Mouse (Mus musculus) forebrain, embryonic 11.5 days (tissue): ENCODE results near the gene Pir. TPM values are rescaled to one million over a fixed set of nuclear protein-coding genes. Genes with fewer than 3 reads are reported as not detected.

ENCODE experiments used
- ATAC-seq: fragments of 200-750 bp; cut with Nextera tagmentation; replicated peaks from 2 replicates; pipeline ENCODE4 v1.8.0; 2017; ENCODE audit warnings: moderate TSS enrichment; ENCODE audit not compliant: low FRiP score
- DNase-seq: peaks from one replicate; pipeline ENCODE4 v3.0.0-alpha.2; 2017; ENCODE audit warnings: low spot score
- H3K27ac ChIP-seq: fragments of 300-500 bp; sonication (generic); 2 replicates; pipeline ENCODE4 v1.5.1; 2014; ENCODE audit warnings: low read depth, low read length
- H3K27me3 ChIP-seq: fragments of 300-500 bp; sonication (generic); 2 replicates; pipeline ENCODE4 v1.6.1; 2014; ENCODE audit warnings: mild to moderate bottlenecking, low read length, mixed read lengths; ENCODE audit not compliant: control insufficient read depth, insufficient read depth
- H3K36me3 ChIP-seq: fragments of 300-500 bp; sonication (generic); 2 replicates; pipeline ENCODE4 v1.6.1; 2014; ENCODE audit warnings: mild to moderate bottlenecking, low read length, moderate library complexity, mixed read lengths; ENCODE audit not compliant: control insufficient read depth, insufficient read depth
- H3K4me1 ChIP-seq: fragments of 300-500 bp; sonication (generic); replicated peaks from 2 replicates; pipeline ENCODE4 v1.6.1; 2014; ENCODE audit warnings: low read length, mixed read lengths; ENCODE audit not compliant: control insufficient read depth, insufficient read depth
- H3K4me2 ChIP-seq: fragments of 300-500 bp; sonication (generic); 2 replicates; pipeline ENCODE4 v1.6.1; 2014; ENCODE audit warnings: low read depth, mild to moderate bottlenecking, low read length, moderate library complexity, mixed read lengths; ENCODE audit not compliant: severe bottlenecking
- H3K4me3 ChIP-seq: fragments of 300-500 bp; sonication (generic); 2 replicates; pipeline ENCODE4 v1.5.1; 2014; ENCODE audit warnings: low read depth, low read length
- H3K9ac ChIP-seq: fragments of 300-500 bp; sonication (generic); 2 replicates; pipeline ENCODE4 v1.6.1; 2014; ENCODE audit warnings: low read length
- H3K9me3 ChIP-seq: fragments of 300-500 bp; sonication (generic); 2 replicates; pipeline ENCODE4 v1.6.1; 2016; ENCODE audit warnings: low read length, mixed read lengths; ENCODE audit not compliant: control insufficient read depth
- WGBS: fragments of 180-500 bp; shearing (Covaris S2); extraction: QIAGEN DNeasy Blood & Tissue Kit; methylation state at CpG from one replicate; pipeline ENCODE4 v1.1.7; 2014; 5-methylcytosine and 5-hydroxymethylcytosine counted together
- polyA plus RNA-seq: library from polyadenylated mRNA; unstranded; fragments of >200 nt; fragmentation: Nextera tagmentation; extraction: Ambion mirVana; gene quantifications from 2 replicates; pipeline ENCODE4 v1.2.1, GENCODE M21; 2014

Gene Pir
- polyA plus RNA-seq, 1 experiment from 2014 or later: 12.2 TPM

- H3K9ac ChIP-seq: no peak overlapping the region
- no peak for DNase-seq
- H3K27ac ChIP-seq: no peak overlapping the region
- no peaks in the 10 kb centered on the region for H3K4me1 ChIP-seq
- 82% methylated on average over 4 of the region's 4 CpGs for WGBS
- no peaks in the 10 kb centered on the region; the same call in 1 of the 2 replicates for H3K27me3 ChIP-seq
- H3K4me3 ChIP-seq: no peak overlapping the region
- H3K4me2 ChIP-seq: no peak overlapping the region
- no peak for ATAC-seq
- H3K36me3 ChIP-seq: no peaks in the 10 kb centered on the region
- H3K9me3 ChIP-seq: no peaks in the 10 kb centered on the region
Observed at GRCm38 (mm10) chrX:164318554-164318953, 49.4 kb downstream of the Pir start.

- no peaks in the 10 kb centered on the region for H3K27me3 ChIP-seq
- H3K36me3 ChIP-seq: no peaks in the 10 kb centered on the region
- no peaks in the 10 kb centered on the region for H3K9me3 ChIP-seq
- no peak overlapping the region for H3K27ac ChIP-seq
- H3K4me1 ChIP-seq: no peaks in the 10 kb centered on the region
- no peak for ATAC-seq
- H3K9ac ChIP-seq: no peak overlapping the region
- H3K4me2 ChIP-seq: no peak overlapping the region
- H3K4me3 ChIP-seq: no peak overlapping the region
- DNase-seq: no peak
- WGBS: 67% methylated on average over 3 of the region's 3 CpGs
Observed at GRCm38 (mm10) chrX:164320031-164320430, 50.9 kb downstream of the Pir start.

GRCm38 (mm10) chrX:164322492-164322891, 53.3 kb downstream of the Pir start:
- Histone ChIP-seq H3K4me3 (no peak overlapping the region), H3K27me3 (no peaks in the 10 kb centered on the region), H3K9ac (no peak overlapping the region), H3K9me3 (no peaks in the 10 kb centered on the region), H3K4me2 (no peak overlapping the region), H3K36me3 (no peaks in the 10 kb centered on the region), H3K27ac (no peak overlapping the region), H3K4me1 (no peaks in the 10 kb centered on the region)
- DNase-seq (no peak), ATAC-seq (no peak)
- WGBS: 88% methylated on average over 5 of the region's 5 CpGs

GRCm38 (mm10) chrX:164323391-164323913, 54.3 kb downstream of the Pir start:
- no peak for DNase-seq
- H3K4me2 ChIP-seq: no peak overlapping the region
- WGBS: 79% methylated on average over 4 of the region's 4 CpGs
- no peak overlapping the region for H3K27ac ChIP-seq
- ATAC-seq: no peak
- no peak overlapping the region for H3K4me3 ChIP-seq
- H3K9ac ChIP-seq: no peak overlapping the region
- no peaks in the 10 kb centered on the region for H3K9me3 ChIP-seq
- H3K4me1 ChIP-seq: no peaks in the 10 kb centered on the region
- H3K36me3 ChIP-seq: no peaks in the 10 kb centered on the region
- no peaks in the 10 kb centered on the region for H3K27me3 ChIP-seq

GRCm38 (mm10) chrX:164330351-164330750, 61.2 kb downstream of the Pir start:
- Histone ChIP-seq H3K4me3 (no peak overlapping the region), H3K27ac (no peak overlapping the region), H3K4me2 (no peak overlapping the region), H3K36me3 (no peaks in the 10 kb centered on the region), H3K27me3 (no peaks in the 10 kb centered on the region), H3K4me1 (no peaks in the 10 kb centered on the region), H3K9ac (no peak overlapping the region), H3K9me3 (no peaks in the 10 kb centered on the region)
- 93% methylated on average over 2 of the region's 2 CpGs for WGBS
- DNase-seq (no peak), ATAC-seq (no peak)

- Histone ChIP-seq H3K4me3 (no peak overlapping the region), H3K4me2 (no peak overlapping the region), H3K9me3 (no peaks in the 10 kb centered on the region), H3K27me3 (no peaks in the 10 kb centered on the region), H3K27ac (no peak overlapping the region), H3K4me1 (no peaks in the 10 kb centered on the region), H3K9ac (no peak overlapping the region), H3K36me3 (no peaks in the 10 kb centered on the region)
- ATAC-seq (no peak), DNase-seq (no peak)
- 89% methylated on average over 3 of the region's 3 CpGs for WGBS
Observed at GRCm38 (mm10) chrX:164330766-164331165, 61.6 kb downstream of the Pir start.

- no peaks in the 10 kb centered on the region for H3K36me3 ChIP-seq
- H3K27ac ChIP-seq: no peak overlapping the region
- no peak for ATAC-seq
- no peak overlapping the region for H3K4me2 ChIP-seq
- no peak overlapping the region for H3K4me3 ChIP-seq
- H3K9ac ChIP-seq: no peak overlapping the region
- no peaks in the 10 kb centered on the region for H3K9me3 ChIP-seq
- 89% methylated on average over 4 of the region's 4 CpGs for WGBS
- H3K4me1 ChIP-seq: no peaks in the 10 kb centered on the region
- no peaks in the 10 kb centered on the region; the same call in 1 of the 2 replicates for H3K27me3 ChIP-seq
- no peak for DNase-seq
Observed at GRCm38 (mm10) chrX:164338591-164338990, 69.4 kb downstream of the Pir start.

GRCm38 (mm10) chrX:164345359-164345938, 76.3 kb downstream of the Pir start:
- ATAC-seq (no peak), DNase-seq (no peak)
- Histone ChIP-seq H3K4me3 (no peak overlapping the region), H3K36me3 (no peaks in the 10 kb centered on the region), H3K27ac (no peak overlapping the region), H3K4me1 (no peaks in the 10 kb centered on the region), H3K9ac (no peak overlapping the region), H3K27me3 (no peaks in the 10 kb centered on the region; the same call in 1 of the 2 replicates), H3K9me3 (no peaks in the 10 kb centered on the region), H3K4me2 (no peak overlapping the region)
- WGBS: 92% methylated on average over 4 of the region's 4 CpGs

GRCm38 (mm10) chrX:164348937-164349336, 79.8 kb downstream of the Pir start:
- H3K9ac ChIP-seq: no peak overlapping the region
- no peak overlapping the region for H3K27ac ChIP-seq
- no peak for DNase-seq
- no peaks in the 10 kb centered on the region for H3K9me3 ChIP-seq
- H3K4me1 ChIP-seq: no peaks in the 10 kb centered on the region
- no peak for ATAC-seq
- no peak overlapping the region for H3K4me3 ChIP-seq
- no peaks in the 10 kb centered on the region for H3K27me3 ChIP-seq
- H3K36me3 ChIP-seq: no peaks in the 10 kb centered on the region
- H3K4me2 ChIP-seq: no peak overlapping the region
- 84% methylated on average over 3 of the region's 3 CpGs for WGBS
